Mouse (Mus musculus) brain, embryonic 14.5 days (tissue): Measurements from ENCODE around the gene Kmt2b.

Source experiments
- CTCF ChIP-seq: fragments of 200-500 bp; IDR thresholded peaks from 2 replicates; pipeline ENCODE4 v1.5.1; 2012; ENCODE audit warnings: inconsistent platforms, mild to moderate bottlenecking, moderate library complexity, borderline replicate concordance; ENCODE audit not compliant: insufficient read depth, insufficient read length; ENCODE audit errors: extremely low read depth
- POLR2A ChIP-seq: fragments of 200-500 bp; IDR thresholded peaks from 2 replicates; pipeline ENCODE4 v1.6.1; 2012; ENCODE audit warnings: mild to moderate bottlenecking, inconsistent platforms, borderline replicate concordance; ENCODE audit not compliant: poor library complexity, insufficient read depth, insufficient read length, severe bottlenecking; ENCODE audit errors: extremely low read depth

DNA sequence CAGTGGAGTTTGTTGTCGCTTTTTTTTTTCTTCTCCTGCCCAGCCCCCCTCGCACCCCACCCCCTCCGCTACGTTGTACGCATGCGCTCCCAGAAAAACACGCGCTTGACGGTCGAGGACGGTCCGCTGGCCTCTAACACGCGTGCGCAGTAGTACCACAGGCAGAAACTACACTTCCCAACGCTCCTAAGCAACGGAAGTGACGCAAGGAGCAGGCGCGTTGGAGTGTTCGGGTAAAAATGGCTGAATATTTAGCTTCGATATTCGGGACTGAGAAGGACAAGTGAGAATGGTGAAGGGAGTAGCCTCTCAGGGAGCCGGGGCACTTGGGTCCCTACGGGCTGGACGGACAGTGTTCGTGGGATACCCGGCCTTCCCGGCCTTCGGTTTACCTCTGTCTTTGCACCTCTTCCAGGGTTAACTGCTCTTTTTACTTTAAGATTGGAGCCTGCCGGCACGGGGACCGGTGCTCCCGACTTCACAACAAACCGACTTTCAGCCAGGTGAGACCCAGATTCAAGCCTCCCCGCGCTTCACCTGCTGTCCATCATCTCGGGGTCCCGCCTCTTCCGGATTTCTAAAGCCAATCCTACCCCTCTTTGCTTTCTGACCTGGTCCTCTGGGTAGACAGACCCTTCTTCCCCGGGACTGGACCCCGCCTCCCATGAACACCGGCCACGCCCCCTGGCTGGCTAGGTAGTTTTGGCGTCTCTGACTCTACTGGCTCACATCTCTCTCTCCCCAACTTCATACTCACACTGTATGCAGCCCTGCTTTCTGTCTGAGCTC lies 25.2 kb downstream of the Kmt2b start, which contains the start of the genes U2af1l4, Gm49396 and Psenen:
- TF ChIP-seq POLR2A (no peak), CTCF (no peak)
